Mouse (Mus musculus) stomach, postnatal 0 days (tissue): ENCODE data around the gene Olfr571.

Experiments
- CTCF ChIP-seq: IDR thresholded peaks from 2 replicates; pipeline ENCODE4 v1.5.1; 2016; ENCODE audit warnings: antibody characterized with exemption, low read depth, mild to moderate bottlenecking, moderate library complexity
- EP300 ChIP-seq: optimal IDR thresholded peaks from 2 replicates; pipeline ENCODE3; 2016; ENCODE audit warnings: antibody characterized with exemption

- TF ChIP-seq CTCF (no peak), EP300 (no peak)
These were observed 931 bp downstream of the Olfr571 start for GRCm38 (mm10) chr7:102916405-102916804.
